Mouse (Mus musculus) forelimb bud, embryonic 11.5 days (tissue): Measurements from ENCODE around the gene Zfp771.

Experiments used
- DNase-seq: peaks from one replicate; pipeline ENCODE4 v3.0.0-alpha.2; 2012; ENCODE audit warnings: low read depth, low spot score

Zfp771 gene

DNA sequence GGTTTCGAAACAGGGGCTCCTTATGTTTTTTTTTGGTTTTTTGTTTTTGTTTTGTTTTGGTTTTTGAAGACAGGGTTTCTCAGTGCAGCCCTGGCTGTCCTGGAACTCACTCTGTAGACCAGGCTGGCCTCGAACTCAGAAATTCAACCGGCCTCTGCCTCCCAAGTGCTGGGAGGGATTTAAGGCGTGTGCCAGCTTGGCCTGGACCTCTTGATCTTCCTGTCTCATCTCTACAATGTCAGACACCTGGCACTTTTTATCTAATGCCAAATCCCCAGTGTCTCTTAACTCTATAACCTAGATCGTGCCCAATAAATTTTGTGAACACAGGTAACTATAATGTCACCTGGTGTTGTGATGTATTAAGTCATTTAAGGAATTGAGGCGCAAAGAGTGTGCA, 9.3 kb downstream of the Zfp771 start:
- DNase-seq = no peak

DNA sequence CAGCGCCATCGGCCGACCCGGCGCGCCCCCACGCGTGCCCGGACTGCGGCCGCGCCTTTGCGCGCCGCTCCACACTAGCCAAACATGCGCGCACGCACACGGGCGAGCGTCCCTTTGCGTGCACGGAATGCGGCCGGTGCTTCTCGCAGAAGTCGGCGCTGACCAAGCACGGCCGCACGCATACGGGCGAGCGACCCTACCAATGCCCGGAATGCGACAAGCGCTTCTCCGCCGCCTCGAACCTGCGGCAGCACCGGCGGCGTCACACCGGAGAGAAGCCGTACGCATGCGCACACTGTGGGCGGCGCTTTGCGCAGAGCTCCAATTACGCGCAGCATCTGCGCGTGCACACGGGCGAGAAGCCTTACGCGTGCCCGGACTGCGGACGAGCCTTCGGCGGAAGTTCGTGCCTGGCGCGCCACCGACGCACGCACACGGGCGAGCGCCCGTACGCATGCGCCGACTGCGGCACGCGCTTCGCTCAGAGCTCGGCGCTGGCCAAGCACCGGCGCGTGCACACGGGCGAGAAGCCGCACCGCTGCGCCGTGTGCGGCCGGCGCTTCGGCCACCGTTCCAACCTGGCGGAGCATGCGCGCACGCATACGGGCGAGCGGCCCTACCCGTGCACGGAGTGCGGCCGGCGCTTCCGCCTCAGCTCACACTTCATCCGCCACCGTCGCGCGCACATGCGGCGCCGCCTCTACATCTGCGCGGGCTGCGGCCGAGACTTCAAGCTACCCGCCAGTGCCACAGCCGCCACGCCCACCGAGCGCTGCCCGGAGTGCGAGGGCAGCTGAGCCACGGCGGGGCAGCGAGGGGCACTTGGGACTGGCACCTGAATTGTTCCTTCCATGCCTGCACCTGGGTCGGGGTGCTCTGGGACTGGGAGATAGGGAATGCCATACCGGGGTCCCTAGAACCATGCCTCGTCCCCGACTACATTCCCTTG, 10.0 kb downstream of the Zfp771 start:
- peak; percentile 99 for DNase-seq

DNA sequence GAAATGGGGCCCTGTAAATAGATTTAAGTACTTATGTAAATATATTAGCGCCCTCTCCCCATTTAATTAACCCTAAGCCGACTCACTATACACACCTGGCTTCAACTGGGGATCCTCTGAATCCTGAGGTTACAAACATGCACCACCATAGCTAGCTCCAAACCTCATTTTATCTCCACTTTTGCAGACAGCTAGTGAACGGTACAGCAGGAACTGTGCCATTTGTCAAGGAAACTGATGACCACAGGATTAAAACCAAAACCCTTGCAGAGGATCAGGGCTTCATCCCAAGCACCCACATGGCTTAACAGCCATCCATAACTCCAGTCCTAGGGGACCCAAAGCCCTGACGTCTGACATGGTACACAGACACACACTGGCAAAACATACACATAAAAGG, 10.9 kb downstream of the Zfp771 start:
- DNase-seq = no peak

DNA sequence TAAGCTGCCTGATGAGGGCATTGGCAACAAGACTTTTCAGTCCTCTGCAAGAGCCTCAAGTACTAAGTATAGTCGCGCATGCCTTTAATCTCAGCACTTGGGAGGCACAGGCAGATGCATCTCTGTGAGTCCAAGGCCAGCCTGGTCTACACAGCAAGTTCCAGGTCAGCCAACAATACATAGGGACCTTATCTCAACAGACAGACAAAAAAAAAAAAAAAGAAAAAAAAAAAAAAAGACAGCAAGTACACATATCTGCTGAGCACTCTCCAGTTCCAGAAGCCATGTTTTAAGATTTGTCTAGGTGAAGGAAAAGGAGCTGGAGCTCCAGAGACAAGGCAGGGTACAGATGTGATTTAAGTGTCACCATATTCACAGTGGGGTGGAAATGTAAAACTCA, 11.9 kb downstream of the Zfp771 start:
- no peak for DNase-seq

DNA sequence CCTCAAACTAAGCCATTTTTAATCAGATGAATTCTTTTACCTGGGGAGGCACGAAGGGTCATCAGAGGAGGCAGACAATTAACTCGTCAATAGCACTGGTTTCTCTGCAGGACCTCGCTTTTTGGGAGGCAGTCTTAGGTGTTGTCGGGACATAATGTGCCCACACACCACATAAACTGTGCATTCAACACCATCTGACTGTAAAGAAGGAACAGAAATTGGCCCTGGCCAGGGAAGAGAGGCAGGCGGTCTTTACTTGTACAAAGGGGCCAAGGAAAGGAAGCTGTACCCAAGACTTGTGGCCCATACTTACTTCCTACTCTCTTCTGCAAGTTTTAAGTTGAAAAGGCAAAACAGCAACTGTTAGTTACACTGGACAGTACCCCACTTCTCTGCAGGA, 12.4 kb downstream of the Zfp771 start:
- DNase-seq = no peak

DNA sequence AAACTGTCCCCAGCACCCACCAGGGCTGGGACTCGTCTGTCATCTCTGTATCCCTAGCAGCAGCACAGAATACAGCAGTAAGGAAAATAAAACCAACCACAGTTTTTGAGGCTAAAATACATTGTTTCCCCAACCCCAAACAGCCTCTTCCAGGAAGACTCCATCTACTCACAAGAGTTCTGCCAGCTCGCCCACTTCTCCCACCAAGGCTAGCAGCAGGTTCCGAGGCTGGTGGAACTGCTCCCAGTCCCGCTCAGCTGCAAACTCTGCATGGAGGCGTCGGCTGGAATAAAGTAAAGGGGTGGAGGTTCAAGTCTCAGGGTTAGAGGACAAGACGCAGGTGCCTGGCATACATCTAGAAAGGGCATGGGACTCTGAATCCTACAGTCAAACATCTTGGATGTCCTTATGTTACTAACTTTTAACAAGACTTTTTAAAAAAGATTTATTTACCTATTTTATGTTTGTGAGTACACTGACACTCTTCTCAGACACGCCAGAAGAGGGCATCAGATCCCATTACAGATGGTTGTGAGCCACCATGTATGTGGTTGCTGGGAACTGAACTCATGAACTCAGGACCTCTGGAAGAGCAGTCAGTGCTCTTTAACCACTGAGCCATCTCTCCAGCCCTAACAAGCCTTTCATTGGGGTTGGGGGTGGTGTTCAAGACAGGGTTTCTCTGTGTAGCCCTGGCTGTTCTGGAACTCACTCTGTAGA, 15.3 kb downstream of the Zfp771 start:
- no peak for DNase-seq

DNA sequence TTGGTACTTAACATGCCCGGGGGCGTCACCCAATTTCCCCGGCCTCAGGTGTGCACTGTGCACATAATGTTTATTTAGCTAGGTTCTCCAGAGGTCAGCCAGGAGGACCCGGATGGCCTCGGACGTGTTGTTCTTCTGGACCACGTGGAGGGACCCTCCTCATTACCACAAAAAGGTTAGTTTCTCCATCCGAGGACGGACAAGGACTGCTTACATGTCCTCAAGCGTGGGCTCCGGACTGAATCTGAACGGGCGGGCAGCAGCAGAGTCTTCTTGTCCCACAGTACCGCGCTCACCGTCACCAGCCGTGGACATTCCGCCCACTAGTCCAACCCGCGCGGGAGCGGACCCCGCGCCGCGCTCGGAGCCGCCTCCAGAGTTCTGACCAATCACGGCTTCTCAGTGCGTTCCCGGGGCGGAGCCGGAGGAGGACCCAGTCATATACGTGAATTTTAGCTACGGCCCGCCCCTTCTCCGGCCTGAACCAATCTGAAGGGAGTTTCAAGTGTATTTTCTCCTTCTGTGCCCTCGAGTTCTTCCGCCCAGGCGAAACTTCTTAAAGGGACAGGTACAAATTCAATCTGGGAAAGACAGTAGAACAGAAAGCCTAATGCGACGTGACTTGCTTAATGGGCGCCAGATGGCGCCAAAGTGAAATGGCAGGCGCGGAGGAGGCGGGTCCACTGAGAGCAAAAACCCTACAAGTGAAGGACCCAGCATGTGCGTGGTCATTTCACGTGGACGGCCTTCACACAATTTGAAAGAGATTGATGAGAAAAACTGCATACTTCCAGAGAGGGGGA, 16.4 kb downstream of the Zfp771 start, which contains the start of gene Dctpp1:
Dctpp1 (minus strand) TSS at position 401 of the 803 bp plus-strand sequence.
- DNase-seq = peak; percentile 99

DNA sequence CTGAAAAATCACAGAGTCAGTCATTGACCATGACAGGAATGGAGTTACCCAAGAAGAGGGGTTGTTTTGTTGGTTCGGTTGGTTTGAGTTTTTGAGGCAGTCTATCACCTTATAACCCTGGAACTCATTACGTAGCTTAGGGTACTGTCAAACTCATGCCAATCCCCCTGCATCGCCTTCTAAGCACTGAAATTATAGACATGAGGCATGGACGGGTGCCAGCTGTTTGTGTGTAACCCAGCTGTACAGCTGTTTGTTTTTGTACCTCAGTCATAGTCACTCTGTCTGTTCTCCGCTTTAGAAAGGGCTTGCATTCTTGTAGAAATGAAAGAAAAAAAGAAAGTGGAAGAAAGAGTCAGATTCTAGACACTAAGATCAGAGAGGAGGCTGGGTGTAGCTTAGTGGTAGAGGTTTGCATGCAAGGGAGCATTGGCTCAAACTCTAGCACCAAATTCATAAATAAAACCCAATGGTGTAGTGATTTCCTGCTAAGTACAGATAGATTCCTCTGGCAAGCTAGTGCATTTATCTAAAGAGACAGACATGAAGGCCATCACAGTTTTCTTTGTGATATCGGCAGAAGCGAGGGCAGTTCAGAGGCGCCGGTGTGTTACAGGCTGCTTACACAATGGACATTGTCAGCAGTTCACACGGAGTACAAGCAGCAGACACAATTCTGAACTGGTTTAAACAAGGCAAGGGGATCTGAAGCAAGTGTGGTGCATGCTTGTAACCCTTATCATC, 18.3 kb downstream of the Zfp771 start:
- DNase-seq = no peak

DNA sequence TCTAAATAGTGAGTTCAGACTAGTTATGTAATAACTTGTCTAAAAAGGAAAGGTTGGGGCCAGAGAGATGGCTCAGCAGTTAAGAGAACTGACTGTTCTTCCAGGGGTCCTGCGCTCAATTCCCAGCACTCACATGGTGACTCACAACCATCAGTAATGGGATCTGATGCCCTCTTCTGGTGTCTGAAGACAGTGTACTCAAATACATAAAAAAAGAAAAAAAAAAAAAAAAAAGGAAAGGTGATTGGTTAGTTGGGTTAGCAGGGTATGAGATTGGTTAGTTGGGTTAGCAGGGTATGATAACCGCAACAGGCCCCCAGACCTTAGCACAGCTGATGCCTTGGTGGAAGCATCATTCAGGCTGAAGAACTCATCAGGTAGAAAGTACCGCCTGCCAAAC, 19.5 kb downstream of the Zfp771 start:
- no peak for DNase-seq

DNA sequence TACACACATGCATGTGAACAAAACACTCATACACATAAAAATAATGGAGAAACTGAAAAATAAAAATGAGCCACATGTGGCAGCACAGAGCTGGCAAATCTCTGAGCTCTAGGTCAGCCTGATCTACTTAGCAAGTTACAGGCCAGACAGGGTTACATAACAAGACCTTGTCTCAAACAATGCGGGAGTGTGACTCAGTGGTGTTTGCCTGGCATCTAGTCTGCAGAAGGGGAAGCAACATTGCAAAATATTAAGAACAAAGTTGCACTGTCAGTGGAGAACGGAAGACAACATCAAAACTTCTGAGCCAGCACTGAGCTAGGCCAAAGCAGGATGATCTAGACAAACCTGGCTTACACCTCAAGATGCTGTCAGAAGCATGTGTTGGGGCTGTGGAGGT, 26.2 kb downstream of the Zfp771 start:
- DNase-seq = no peak

DNA sequence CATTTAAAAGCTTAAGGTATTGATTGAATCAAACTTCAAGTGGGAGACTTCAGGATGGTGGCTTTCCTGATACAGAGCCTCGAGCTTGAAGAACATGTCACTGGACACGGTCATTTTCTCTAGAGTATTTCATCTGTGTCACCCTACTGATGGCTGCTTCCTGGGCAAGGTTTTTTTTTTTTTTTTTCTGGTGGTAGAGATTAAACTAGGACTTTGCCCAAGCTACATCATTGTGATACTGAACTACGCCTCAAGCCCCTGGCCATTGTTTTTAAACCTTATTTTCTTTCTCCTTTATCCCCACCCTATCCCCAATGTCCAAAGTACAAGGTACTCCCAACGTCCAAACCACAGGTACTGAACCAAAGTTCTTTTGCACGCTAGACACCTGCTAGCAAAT, 26.6 kb downstream of the Zfp771 start:
- no peak for DNase-seq

DNA sequence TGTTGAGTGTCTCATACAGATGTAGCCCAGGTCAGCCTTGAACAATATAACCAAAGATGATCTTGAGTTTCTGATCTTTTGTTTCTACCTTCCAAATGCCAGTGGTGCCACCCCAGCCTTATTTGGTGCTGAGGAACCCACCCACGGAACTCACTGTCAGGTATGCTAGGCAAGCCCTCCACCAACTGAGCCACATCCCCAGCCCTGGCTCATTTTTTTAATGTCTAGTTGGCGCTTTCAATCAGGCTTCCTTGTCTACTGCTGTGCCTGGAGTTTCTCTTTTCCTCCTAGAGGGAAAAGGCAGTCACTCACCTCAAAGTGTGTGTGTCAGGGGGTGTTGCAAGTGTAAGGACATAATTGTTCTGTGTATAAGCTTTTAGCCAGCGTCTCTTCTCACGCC, 27.0 kb downstream of the Zfp771 start:
- no peak for DNase-seq

DNA sequence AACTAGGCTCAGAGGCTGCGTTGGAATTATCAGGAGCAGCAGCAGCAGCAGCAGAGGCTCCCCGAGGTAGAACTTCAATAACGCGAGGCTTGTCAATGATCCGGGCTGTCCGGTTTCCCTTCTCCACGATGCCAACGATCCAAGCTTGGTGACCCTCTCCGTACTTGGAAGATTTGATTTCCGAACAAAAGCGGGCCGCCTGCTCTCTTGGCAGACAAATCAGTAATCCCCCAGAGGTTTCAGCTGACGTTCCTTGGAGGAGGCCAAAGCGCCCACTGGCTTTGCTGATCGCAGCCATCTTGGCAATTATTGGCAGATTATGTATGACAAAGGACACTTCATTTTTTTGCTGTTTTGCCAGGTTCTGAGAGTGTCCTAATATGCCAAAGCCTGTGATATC, 28.5 kb downstream of the Zfp771 start:
- no peak for DNase-seq

DNA sequence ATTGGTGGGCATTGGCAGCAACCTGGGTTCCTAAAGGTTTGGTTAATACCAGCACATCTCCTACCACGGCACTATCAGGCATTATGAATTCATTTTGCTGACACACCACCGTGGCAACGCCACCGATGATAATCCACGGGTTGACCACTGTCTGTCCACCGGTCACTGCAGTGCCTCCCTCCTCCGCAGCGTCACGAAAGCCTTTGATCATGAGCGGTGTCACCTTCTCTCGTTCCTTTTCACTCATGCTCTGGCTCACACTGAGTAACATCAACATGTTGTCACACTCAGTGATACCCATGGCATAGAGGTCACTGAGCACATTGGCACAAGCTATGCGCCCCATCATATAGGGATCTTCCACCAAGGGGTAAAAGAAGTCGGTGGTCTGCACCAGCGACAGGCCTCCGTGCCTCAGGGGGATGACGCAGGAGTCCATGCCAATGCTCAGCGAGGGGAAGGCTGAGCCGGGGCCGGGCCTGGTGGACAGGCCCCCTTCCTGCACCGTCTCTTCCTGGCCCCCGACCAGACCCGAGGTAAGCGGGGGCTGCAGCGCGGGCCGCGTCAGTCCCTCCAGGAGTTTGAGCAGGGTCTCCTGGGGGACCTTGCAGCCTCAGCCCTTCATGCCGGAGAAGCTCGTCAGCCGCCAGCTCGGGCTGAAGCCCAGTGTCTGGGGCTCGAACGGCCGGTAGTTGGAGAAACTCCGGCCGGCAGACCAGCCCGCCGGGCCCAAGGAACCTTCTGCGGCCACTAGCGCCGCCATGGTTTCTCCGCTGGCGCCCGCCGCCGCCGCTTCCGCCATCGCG, 29.2 kb downstream of the Zfp771 start:
- peak; percentile 24 for DNase-seq

DNA sequence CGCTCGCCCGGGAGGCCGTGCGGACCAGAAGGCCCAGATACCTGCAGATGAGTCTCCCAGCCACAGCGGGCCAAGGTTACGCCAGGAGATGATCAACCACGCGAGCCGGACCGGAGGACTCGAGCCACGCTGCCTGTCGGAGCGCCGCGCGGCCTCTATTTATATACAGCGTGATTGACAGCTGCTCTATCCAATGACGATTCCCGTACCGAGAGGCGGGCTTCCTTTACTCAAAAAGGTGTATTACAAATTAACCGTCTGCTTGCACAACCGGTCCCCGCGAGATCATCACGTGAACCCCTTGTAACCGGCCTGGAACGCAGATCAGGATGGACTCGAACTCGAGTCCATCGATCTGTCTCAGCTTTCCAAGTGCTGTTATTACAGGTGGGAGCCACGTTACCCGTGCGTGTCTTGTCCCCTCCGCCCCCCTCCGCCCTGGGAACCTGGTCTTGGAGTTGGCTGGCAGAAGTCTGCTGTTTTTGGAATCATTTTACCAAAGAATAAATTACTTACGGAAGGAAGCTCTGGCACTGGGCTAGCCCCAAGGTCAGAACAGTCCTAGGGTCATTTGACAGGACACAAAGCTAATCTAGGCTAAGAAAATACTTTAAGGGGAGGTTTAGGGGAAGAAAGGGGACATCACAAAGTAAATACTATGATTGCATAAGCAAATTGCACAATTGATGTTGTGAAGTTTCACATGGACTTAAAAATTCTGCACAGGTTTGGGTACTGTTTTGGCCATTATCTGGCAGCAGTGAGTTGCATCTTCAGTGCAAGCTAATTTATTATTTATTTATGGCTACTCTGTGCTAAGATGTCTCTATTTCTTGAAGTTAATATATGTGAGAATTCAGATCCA, 30.1 kb downstream of the Zfp771 start, which contains the start of gene Sephs2:
Sephs2 (minus strand) TSS at position 131 of the 865 bp plus-strand sequence.
- peak; percentile 97 for DNase-seq

DNA sequence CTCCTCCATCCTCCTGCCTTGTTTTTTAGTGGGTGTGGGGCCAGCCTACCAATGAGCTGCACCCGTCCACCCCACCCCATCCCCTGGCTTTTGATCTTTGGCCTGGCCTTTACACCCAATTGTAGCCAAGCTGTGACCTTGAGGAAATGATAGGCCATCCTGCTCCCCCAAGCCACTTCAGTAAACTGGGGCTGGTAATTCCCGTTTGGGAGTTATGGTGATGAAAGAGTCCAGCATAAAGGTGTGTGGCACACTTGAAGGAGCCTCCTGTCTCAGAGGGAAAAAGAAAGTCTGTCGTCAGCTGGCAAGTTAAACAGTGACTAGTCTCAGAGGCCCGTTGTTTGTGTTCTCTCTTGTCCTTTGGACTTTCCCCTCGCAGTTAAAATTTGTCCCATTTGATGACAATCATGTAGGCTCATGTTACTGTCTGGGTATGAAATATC, 32.5 kb downstream of the Zfp771 start:
- no peak for DNase-seq

DNA sequence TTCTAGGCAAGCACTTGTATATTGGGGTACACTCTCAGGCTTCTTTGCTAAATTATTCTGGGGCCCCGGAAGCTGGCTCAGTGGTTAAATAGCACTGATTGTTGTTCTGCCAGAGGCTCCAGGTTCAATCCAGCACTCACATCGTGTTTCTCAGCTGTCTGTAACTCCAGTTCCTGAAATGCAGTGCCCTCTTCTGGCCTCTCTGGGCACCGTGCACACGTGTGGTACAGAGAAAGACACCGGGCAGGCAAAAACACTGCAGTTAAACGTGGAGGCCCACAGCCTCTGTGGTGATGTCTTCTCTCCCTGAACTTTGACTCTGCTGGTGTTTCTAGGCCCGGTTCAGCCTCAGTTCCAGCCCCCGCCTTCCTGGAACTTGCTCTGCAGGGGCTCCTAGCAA, 34.2 kb downstream of the Zfp771 start:
- peak; percentile 39 for DNase-seq

DNA sequence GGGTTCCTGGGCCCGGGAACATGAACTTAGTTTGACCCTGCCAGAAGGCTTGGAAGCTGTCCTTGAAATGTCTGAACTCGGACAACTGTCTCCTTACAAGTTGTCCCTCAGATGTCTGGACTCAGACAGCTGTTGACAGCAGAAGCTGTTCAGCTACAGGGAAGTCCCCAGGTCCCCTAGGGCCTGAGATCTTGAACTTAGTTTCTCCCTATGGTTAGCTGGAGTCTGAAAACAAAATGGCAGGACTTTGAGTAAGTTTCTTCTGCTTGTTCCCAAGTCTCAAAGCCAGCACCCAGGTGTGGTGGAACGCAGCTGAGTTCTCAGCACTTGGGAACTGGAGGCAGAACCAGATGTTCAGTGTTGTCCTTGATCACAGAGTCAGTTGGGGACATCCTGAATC, 36.0 kb downstream of the Zfp771 start:
- DNase-seq = no peak

DNA sequence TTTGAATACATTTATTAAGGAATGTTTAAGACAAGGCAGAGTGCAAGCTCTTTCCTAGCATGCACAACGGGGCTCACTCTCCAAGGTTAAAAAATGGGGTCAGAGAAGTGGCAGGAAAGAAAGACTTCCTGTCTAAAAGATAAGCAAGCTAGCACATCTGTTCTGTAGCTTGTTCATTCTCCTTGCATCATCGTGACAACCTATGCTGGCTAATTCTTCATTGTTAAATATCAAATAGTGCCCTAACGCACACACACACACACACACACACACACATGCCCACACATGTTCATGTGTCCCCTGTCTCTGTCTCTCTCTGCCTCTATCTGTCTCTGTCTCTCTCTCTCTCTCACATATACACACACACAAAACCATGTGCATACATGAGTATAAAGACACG, 37.0 kb downstream of the Zfp771 start:
- DNase-seq = no peak
